Mouse (Mus musculus): Measurements from ENCODE around the gene Gm15517.
A peak's percentile ranks its signal among the peaks of the same experiment; 100 is the strongest.
"Not testable (repeated sequence)": the region's sequence is repeated elsewhere in the genome, so short reads cannot be mapped to it uniquely, and the experiment has no call there.

Gene Gm15517

GRCm38 (mm10) chr7:44269397-44269796 lies 8.2 kb downstream of the Gm15517 start:
- no peak for DNase-seq (ENCODE audit: low spot score in 2 of 2)

- DNase-seq (ENCODE audit: low spot score in 2 of 2): no peak
Observed at GRCm38 (mm10) chr7:44271309-44271708, 10.1 kb downstream of the Gm15517 start.

- no peak for DNase-seq (ENCODE audit: low spot score in 2 of 2)
Observed at GRCm38 (mm10) chr7:44272546-44272945, 11.3 kb downstream of the Gm15517 start.

GRCm38 (mm10) chr7:44273446-44273845 lies 12.2 kb downstream of the Gm15517 start:
- DNase-seq (ENCODE audit: low spot score in 2 of 2): no peak

GRCm38 (mm10) chr7:44274096-44274495 lies 12.8 kb downstream of the Gm15517 start:
- DNase-seq (ENCODE audit: low spot score in 2 of 2): no peak

GRCm38 (mm10) chr7:44275546-44275945 lies 14.3 kb downstream of the Gm15517 start:
- no peak for DNase-seq (ENCODE audit: low spot score in 2 of 2)

- DNase-seq (ENCODE audit: low spot score in 2 of 2): no peak
Observed at GRCm38 (mm10) chr7:44276461-44277249, 15.4 kb downstream of the Gm15517 start.

GRCm38 (mm10) chr7:44277250-44277622 lies 16.0 kb downstream of the Gm15517 start:
- DNase-seq (ENCODE audit: low spot score in 2 of 2): peak in 1 of 2 experiments; percentile 58

- no peak for DNase-seq (ENCODE audit: low spot score in 2 of 2)
Observed at GRCm38 (mm10) chr7:44280959-44281358, 19.7 kb downstream of the Gm15517 start.

- DNase-seq (ENCODE audit: low spot score in 2 of 2): no peak
Observed at GRCm38 (mm10) chr7:44281586-44281985, 20.3 kb downstream of the Gm15517 start.

GRCm38 (mm10) chr7:44287760-44288159 lies 26.5 kb downstream of the Gm15517 start:
- no peak for DNase-seq (ENCODE audit: low spot score in 2 of 2)

- no peak for DNase-seq (ENCODE audit: low spot score in 2 of 2)
Observed at GRCm38 (mm10) chr7:44290986-44291385, 29.7 kb downstream of the Gm15517 start.

- no peak for DNase-seq (ENCODE audit: low spot score in 2 of 2)
Observed at GRCm38 (mm10) chr7:44291418-44291817, 30.2 kb downstream of the Gm15517 start.

GRCm38 (mm10) chr7:44297501-44297900 lies 36.3 kb downstream of the Gm15517 start:
- DNase-seq (ENCODE audit: low spot score in 2 of 2): not testable (repeated sequence)

GRCm38 (mm10) chr7:44303346-44304340 lies 42.4 kb downstream of the Gm15517 start:
- DNase-seq (ENCODE audit: low spot score in 2 of 2): no peak

- no peak for DNase-seq (ENCODE audit: low spot score in 2 of 2)
Observed at GRCm38 (mm10) chr7:44304463-44304774, 43.2 kb downstream of the Gm15517 start.

- peak; percentile 68 to 91 for DNase-seq (ENCODE audit: low spot score in 2 of 2)
Observed at GRCm38 (mm10) chr7:44304775-44305641, 43.8 kb downstream of the Gm15517 start.

GRCm38 (mm10) chr7:44305686-44306085 lies 44.4 kb downstream of the Gm15517 start:
- no peak for DNase-seq (ENCODE audit: low spot score in 2 of 2)

- DNase-seq (ENCODE audit: low spot score in 2 of 2): no peak
Observed at GRCm38 (mm10) chr7:44306516-44307240, 45.4 kb downstream of the Gm15517 start, which contains the start of gene Clec11a. Gene Clec11a (minus strand): TSS chr7:44306902.

- no peak for DNase-seq (ENCODE audit: low spot score in 2 of 2)
Observed at GRCm38 (mm10) chr7:44307261-44308020, 46.2 kb downstream of the Gm15517 start.
